Mouse (Mus musculus) thymus, postnatal 36 days (tissue): Measurements from ENCODE around the gene Zbtb9.

Experiments
- DNase-seq, 2 experiments: peaks; one replicate each; pipeline ENCODE4 v3.0.0; 2022; ENCODE audit warnings: mixed read lengths in 2 of 2

Gene Zbtb9

DNA sequence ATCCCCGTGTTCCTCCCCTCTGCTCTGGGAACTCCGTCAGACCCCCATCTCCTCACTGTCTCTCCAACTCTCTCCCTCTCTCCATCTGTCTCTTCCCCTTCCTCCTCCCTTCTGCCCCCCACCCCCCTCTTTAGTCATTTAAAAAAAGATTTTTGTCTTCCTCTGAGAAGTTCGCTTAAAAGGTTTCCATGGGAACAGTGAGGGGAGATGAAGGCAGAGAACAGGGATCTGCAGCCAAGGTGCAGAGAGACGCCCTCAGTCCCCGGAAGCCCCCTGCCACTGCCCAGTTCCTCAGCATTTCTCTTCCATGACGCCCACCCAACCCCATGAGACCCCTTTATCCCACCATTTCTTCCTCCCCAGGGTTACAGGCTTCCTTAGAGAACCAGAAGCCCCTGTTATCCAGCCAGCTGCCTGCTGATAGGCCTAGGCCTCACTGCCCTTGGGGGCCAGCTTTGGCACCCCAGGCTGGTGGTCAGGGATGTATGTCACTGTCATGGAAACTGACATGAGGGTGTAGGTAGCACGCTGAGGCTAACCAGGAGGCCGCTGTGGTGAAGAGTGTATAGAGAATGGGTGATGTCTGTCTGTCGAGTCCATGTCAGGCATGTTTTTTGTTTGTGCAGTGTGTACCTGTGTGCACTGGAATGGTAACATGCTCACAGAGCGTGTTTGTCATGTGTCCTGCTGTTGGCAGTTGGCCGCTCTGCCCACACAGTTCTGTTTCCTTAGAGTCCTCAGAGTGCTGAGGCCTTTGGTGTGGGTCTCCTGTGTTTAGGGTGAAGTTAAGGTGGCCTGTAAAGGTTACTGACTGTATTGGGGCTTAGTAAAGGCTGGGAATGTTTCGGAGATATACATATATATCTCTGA, 25.5 kb upstream of the Zbtb9 start:
- DNase-seq = no peak

DNA sequence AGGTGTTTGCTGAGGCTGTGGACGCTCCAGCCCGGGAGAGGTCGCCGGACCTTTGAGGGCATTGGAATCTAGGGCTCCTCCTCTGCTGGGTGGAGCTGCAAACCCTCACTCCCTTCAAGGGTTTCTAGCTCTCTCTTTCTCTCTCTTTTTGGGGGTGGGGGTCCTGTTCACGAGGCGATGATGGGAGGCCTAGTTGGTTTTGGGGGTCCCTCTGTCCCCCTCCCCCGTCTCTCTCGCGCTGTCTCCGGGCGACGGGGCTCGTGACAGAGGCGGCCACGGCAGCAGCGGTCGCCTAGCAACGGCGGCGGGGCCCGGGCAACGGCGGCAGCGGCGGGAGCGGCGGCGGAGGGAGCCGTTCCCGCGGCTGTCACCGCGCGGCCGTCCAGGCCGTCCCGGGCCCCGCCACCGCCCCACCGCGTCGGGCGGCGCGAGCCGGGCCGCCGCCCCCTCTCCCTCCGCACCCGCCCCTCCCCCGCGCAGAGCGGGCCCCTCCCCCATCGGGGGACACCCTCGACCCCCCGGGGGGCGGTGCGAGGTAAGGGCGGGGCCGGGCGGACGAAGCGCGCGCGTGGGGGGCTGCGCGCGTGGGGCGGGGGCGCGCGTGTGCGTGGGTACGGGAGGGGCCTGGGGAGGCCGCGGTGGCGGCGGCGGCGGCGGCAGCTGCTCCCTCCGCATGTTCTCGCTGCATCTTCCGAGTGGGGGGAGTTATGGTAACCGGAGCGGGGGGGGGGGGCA, 24.5 kb upstream of the Zbtb9 start:
- no peak for DNase-seq

DNA sequence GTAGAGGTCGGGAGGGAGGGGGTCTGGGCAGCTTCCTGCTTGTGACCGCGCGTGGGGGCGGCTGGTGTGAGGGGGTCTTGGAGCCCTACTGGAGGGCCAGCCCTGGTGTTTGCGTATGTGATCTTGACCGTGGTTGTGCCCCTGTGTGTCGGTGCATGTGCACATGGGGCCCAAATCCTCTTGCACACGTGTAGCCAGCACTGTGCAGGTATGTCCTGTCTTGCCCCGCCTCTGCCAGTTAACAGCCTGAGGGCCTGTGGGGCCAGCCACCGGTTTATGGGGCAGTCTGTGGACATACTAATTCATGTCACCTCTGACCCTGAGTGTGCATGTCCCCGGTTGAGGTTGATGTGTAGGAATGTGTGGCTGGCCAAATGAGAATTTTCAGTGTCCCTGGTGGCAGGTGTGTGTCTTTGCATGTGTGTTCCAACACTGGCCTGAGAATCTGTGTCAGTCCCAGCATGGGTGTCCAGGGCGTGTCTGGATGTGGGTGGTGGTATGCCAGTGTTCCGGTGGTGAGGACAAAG, 23.9 kb upstream of the Zbtb9 start:
- DNase-seq = no peak

DNA sequence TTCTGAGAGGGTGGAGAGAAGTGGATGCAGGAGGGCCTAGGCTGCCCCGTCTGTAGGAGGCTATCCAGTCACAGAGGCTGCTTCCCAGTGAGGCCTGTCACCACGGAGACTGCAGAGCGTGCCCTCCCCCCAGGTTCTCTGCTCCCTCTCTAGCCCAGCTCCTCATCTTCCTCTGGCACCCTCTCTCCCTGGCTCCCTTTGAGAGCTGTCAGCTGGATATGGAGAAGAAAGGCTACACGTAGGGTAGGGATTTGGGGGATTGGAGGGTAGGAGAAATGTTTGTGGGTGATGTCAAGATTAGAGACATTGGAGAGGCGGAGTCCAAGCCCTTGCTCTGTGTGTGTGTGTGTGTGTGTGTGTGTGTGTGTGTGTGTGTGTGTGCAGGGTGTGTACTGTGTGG, 23.1 kb upstream of the Zbtb9 start:
- DNase-seq = no peak

DNA sequence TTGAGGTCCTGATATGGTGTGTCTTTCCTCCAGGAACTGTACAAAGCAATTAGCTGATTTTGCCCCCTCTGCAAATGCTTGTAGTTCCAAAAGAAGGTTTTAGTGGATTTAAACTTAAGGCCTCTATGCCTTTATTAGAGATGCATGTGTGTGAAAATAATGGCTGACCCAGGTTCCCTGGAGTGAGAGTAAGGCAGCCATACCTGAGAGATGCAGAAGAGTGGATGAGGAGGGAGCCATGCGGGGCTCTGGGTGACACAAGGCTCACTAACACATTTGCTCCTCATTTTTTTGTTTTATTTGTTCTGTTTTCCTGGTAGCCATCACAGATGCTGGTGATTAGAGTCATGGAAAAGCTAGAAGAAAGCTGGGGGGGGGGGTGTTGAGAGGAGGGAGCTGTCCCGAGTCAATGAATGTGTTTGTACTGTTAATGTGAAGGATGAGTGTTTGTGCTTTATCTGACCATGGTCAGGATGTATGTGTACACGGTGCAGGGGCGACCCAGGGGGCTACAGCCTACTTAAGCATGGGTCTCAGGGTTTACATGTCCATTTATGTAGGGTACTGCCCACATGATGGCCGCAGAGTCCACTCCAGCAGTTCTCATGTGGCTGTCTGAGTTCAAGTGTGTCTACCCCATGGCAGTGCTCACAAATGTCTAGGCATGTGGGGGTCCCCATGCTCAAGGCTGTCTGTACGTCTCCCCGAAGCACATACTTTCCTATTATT, 22.2 kb upstream of the Zbtb9 start:
- no peak for DNase-seq

DNA sequence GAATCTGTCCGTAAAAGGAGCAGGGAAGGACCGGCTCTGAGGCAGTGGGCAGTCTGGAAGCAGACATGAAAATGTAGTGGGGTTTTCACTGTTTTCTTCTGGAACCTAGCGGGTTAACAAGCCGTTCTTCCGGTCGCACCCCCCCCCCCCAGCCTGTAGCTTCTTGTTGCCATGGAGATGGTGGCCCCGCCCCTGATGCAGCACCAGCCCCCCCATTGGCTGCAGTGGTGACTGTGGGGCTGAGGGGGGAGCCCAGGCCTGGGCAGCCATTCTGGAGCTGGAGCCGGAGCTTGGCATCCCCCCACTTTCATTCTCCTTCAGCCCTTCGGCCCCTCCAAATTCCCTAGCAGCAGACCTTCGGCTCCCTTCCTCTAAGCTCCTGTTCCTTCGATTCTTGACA, 21.6 kb upstream of the Zbtb9 start:
- DNase-seq = peak; percentile 76 to 84

DNA sequence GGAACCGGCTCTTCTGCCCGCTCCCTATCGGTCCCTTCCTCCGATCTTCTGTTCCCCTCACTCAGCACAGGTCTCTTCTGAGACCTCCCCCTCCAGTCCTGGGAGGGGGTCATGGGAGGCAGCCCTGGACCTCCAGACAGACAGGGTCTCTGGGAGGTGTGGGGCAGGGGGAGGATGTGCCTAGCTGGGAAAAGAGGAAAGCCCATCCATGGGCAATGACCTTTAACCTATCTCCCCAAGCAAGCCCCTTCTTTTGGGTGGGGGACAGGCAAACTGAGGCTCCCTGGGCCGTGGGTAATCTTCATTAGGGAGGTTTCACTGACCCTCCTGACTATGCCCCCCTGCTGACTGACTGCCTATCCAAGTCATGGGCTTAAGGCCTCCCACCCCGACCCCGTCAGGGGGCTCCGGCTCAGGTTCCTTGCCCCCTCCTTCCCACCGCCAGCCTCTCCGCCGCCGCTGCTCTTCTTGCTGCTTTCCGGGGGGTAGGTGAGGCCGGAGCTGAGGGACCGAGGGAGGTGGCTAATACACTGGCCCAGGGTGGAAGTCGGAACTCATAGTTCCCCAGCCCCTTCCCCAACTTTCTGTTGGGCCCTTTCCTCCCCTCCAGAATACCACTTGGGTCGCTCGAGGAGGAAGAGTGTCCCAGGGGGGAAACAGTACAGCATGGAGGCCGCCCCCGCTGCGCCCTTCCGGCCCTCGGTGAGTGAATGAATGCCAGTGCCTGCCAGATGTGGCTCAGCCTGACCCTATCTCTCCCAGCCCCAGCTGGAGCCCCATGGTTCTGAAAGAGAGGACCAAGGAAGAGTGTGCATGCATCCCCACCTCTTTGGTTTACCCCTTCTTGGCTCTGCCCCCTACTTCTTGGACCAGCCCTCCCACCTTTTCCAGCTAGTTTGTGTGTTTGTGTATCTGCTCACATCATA, 20.8 kb upstream of the Zbtb9 start:
- no peak for DNase-seq

DNA sequence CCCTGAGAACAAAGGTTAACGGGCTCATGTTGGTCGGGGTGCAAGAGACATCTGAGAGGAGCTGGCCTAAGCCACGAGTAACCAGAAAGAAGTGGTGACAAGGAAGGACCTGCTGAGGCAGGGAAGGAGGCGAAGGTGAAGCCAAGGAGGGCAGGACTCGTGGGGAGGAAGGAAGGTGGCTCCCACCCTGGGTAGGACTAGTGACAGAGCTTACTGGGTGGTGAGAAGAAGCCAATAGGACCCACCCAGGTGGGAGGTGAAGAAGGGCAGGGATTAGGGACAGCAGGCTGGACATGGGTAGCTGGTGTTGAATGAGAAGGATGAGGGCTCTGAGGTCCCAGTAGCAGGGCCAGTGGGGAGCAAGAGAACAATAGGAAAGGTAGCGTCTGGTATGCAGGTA, 19.8 kb upstream of the Zbtb9 start:
- no peak for DNase-seq

DNA sequence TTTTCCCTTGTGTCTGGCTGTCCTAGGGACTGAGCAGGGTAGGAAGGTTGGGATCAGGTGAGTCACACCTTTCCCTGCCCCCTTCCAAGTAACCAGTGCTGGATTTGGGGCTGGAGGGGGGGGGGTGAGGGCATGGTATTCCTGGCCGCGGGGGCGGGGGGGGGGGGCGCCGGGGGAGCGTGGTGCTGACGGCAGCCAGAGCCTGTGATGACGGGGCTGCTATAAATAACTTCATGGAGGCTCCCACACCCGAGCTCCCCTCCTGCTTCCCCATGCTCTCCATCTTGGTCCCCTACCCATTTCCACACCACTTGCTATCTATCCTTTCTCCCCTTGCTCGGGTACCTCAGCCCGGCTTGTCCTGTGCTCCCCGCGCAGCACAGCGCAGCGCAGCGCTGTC, 19.2 kb upstream of the Zbtb9 start:
- DNase-seq = no peak

DNA sequence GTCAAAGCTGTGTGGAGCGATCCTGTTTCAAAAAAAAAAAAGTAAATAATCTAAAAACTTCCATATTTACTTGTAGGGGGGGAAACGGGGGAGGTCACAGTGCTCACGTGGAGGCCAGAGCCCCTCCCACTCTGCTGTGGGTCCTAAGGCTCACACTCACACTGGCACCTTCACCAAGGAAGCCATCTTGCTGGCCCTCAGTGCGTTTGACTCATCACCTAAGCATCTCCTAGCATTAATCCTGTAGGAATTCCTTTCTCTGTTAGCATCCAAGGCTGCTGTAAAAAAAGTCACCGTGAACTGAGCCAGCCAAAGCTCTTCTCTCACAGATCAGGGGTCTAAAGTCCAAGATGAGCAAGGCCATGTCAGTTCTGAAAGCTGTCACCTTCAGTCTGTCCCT, 16.7 kb upstream of the Zbtb9 start:
- no peak for DNase-seq

DNA sequence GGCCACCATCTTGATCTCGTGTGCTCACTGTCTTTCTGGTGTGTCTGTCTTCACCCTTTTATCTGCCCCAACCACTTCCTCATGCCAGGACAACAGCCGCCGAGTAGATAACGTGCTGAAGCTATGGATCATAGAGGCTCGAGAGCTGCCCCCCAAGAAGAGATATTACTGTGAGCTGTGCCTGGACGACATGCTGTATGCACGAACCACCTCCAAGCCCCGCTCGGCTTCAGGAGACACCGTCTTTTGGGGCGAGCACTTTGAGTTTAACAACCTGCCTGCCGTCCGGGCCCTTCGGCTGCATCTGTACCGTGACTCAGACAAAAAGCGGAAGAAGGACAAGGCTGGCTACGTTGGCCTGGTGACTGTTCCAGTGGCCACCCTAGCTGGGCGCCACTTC, 16.1 kb upstream of the Zbtb9 start:
- DNase-seq = no peak

DNA sequence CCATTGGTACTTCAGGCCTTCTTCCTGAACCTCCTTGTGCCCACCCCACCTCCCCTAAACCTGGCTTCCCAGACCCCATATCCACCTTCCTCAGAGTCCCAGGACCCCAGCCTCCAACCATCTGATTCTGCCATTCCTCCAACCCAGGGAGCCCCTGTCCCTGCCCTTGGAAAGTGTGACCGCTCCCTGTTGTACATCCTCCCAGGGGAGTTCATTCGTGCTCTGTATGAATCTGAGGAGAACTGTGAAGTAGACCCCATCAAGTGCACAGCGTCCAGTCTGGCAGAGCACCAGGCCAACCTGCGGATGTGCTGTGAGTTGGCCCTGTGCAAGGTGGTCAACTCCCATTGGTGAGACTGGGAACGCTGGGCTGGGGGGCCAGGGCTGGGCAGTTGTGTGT, 15.1 kb upstream of the Zbtb9 start:
- no peak for DNase-seq

DNA sequence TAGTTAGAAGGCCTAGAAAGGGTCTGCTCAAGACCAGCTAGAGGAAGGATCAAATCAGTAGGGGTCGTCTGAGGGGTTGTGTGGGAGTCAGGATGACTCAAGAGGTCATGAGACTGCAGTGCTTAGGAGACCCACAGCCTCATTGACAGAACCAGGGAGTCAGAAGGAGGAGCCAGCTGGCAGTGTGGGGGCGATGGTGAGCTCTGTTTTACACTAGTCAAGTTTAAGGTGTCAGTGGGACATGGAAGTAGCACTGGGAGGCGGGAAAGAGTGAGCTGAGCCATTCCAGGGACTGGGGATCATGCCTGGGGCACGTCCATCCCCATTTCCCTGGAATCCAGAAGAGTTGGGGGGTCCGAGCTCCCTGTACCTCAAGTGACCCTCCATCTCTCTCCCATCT, 14.1 kb upstream of the Zbtb9 start:
- DNase-seq = no peak

DNA sequence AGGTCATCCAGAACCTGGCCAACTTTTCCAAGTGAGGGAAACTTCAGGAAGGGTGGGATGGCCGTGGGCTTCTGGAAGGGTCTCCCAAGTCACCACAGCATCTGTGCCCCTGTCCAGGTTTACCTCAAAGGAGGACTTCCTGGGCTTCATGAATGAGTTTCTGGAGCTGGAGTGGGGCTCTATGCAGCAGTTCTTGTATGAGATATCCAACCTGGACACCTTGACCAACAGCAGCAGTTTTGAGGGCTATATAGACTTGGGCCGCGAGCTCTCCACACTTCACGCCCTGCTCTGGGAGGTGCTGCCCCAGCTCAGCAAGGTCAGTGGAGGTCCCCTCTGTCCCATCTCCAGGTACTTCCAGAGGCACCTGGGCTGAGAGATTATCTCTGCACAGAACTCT, 13.2 kb upstream of the Zbtb9 start:
- DNase-seq = no peak

DNA sequence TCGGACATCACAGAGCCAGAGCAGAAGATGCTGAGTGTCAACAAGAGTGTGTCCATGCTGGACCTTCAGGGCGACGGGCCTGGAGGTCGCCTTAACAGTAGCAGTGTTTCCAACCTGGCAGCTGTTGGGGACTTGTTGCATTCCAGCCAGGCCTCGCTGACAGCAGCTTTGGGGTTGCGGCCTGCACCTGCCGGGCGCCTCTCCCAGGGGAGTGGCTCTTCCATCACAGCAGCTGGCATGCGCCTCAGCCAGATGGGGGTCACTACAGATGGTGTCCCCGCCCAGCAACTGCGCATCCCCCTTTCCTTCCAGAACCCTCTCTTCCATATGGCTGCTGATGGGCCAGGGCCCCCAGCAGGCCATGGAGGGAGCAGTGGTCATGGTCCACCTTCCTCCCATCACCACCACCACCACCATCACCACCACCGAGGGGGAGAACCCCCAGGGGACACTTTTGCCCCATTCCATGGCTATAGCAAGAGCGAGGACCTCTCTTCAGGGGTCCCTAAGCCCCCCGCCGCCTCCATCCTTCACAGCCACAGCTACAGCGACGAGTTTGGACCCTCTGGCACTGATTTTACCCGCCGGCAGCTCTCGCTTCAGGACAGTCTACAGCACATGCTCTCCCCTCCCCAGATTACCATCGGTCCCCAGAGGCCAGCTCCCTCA, 11.3 kb upstream of the Zbtb9 start:
- DNase-seq = no peak

DNA sequence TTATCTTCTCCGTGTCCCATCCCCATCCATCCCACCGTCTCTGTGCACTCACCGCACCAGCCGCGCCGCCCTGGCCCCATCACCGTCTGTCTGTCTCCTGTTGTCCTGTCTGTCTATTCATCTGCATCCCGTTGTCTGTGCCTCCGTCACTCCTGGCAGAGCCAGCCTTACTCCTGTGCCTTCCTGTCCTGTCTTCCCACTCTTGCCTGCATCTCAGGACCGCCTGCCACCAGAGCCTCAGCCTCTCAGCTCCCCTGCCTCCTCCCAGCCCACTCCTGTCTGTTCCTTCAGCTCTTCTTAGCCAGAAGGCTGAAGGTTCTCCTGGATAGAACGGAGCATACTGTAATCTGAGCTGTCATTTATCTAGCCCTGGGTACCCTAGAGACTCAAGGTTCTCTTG, 6.0 kb upstream of the Zbtb9 start:
- DNase-seq = no peak

DNA sequence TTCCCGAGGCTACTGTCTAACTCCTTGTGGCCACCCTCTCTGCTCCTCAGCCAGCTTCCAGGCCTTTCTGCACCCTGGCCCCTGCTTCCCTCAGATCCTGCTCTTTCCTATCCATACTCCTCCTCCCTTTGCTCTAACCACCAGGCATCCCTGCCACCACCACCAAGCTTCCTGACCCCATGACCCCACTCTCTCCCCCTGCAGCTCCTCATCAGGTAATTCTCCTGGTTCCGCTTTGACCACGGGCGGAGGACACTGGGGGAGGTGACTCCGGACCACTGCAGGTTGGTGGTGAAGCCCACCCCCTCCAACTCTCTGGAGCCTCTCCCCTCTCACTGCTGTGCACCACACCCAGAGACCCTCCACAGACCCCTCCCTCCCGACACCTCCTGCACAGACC, 5.5 kb upstream of the Zbtb9 start:
- DNase-seq = no peak

DNA sequence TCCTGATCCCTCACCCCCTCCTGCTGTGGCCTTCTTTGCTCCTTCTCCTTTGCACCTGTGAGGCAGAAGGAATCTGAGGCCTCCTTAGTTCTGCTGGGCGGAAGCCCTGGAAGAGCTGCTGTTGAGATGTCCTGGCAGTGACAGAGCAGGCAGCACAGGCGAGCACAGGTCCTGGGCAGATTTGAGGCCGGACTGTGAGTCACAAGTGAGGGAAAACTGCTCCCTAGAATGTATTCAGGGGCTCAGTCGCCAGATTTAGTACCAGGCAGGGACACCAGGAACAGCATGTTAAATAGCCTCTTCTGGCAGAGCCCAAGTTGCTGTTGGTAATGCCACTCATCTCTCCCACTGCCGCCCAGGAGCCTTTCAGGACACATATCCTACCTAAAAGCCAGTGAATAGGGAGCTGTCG, 4.8 kb upstream of the Zbtb9 start:
- no peak for DNase-seq

DNA sequence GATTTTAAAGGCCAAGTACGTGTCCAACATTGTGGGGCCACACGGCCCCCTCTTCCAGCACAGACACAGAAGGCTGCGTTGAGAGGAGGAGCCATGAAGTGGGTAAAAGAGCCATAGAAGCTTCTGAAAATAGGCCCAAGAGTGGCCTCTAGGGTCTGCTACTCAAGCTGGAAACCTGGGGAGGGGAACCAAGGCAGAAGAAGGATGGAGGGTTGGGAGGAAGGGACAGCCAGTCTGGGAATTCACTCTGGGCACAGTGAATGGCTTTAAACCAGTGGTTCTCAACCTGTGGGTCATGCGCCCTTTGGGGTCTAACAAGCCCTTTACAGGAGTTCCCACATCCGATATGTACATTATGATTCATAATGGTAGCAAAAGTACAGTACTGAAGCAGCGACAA, 3.7 kb upstream of the Zbtb9 start:
- no peak for DNase-seq

DNA sequence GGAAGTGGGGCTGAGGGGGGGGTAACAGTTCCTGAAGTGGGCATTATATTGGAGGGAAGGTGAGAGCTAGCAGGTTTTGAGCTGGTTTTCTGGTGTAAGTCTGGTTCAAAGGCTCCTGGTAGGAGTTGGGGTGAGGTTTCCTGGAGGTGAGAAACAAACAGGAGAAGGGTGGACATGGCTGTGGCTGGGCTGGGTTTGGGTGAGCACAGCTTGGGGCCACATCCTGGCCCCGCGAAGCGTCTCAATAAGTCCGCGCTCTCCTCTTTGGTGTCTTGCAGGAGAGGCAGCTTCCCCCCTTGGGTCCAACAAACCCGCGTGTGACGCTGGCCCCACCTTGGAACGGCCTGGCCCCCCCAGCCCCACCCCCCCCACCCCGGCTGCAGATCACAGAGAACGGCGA, 2.7 kb upstream of the Zbtb9 start:
- DNase-seq = no peak

DNA sequence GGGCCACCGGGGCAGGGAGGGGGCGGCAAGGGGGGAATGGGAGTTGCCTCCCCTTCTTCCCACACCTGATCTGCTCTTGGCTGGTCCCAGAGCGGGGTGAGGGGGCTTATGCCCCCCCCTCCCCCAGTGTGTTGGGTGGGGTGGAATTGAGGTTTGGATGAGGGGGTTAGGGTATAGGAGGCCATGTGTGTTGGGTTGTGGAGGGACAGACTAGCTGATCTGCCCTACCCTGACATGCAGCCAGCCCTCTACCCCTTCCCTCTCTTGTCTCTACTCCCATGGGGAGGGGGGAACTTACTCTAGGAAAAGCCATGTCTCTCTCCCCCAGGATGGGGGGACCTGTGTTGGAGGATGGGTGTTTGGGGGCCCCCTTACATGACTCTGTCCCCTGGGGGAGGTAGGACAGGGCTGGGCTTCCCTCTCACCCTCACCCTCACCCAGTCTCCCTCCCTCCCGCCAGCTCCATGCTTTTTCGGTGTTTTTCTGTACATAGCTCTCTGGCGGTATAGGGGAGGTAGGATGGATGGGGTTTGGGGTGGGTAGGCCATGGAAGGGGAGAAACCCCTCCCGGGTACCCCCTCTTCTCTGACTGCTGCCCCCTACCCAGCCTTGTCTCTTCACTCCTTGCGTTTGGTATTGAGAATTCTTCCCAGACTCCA, 1.6 kb upstream of the Zbtb9 start:
- DNase-seq = no peak
